Mouse (Mus musculus) heart, postnatal 10 days (tissue): ENCODE data around the gene A230050P20Rik. TPM values are rescaled to one million over a fixed set of nuclear protein-coding genes. Genes with fewer than 3 reads are reported as not detected.
A peak's percentile ranks its signal among the peaks of the same experiment; 100 is the strongest.

Experiments
- DNase-seq, 2 experiments: peaks; one replicate each; pipeline ENCODE4 v3.0.0; 2021
- intact Hi-C: fragments of 180-260 bp; cut with DNase I; formaldehyde crosslinking; loops from one replicate; pipeline ENCODE4 v1.15.1; 2025
- microRNA-seq, 2 experiments: library from miRNA; unstranded; fragments of <30 nt; microRNA quantifications; one replicate each; pipeline ENCODE4 v1.2.0; 2022
- total RNA-seq, 2 experiments: library from RNA; stranded (reverse); gene quantifications; 2 replicates each; pipeline ENCODE4 v1.2.3; 2021

The A230050P20Rik gene
- total RNA-seq, 2 experiments from 2014 or later: 6.5 to 7.2 TPM

- intact Hi-C loops: no loop called here
- no peak for DNase-seq
These were observed 23.7 kb downstream of the A230050P20Rik start for GRCm38 (mm10) chr9:20892104-20892653.

GRCm38 (mm10) chr9:20893069-20893468, 24.6 kb downstream of the A230050P20Rik start:
- no peak for DNase-seq
- intact Hi-C loops: no loop called here

DNA sequence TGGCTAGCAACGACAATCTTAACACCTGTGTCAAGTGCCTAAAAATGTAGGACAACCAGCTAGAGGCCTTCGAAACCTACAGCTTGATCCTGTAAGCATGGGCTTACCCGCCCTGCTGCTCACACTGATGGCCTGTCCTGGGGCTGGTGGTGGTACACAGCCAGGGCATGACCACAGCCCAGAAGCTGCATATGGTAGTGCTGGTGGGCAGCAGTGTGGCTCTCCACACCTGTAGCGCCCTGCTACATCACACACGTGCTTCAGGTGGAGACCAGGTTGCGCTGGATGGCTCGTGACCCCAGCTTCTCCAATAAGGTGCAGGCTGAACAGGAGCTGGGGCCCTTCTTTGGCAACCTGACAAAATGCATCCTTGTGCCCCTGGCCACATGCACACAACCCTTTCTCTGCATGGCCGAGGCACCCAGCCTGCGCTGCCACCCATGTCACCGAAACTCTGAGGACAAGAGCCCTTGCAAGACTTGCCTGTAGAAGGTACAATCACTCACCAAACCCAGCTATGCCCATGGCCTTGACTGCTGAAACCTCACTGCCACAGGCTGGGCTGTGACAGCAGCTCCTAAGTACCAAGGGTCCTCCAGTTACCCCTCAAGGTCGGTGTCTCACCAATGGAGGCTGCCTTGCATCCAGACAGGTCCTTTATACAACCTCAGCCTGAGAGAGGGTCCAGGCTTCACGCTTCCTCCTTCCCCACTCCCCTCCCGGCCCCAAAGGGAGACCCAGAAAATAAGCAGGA, 25.3 kb downstream of the A230050P20Rik start:
- intact Hi-C loops: no loop called here
- DNase-seq: no peak

GRCm38 (mm10) chr9:20894629-20895028, 26.2 kb downstream of the A230050P20Rik start:
- intact Hi-C loops: no loop called here
- no peak for DNase-seq

- intact Hi-C loops: no loop called here
- no peak for DNase-seq
These were observed 26.9 kb downstream of the A230050P20Rik start for GRCm38 (mm10) chr9:20895382-20895781.

GRCm38 (mm10) chr9:20897736-20898510, 29.5 kb downstream of the A230050P20Rik start:
- no peak for DNase-seq
- intact Hi-C loops: no loop called here

DNA sequence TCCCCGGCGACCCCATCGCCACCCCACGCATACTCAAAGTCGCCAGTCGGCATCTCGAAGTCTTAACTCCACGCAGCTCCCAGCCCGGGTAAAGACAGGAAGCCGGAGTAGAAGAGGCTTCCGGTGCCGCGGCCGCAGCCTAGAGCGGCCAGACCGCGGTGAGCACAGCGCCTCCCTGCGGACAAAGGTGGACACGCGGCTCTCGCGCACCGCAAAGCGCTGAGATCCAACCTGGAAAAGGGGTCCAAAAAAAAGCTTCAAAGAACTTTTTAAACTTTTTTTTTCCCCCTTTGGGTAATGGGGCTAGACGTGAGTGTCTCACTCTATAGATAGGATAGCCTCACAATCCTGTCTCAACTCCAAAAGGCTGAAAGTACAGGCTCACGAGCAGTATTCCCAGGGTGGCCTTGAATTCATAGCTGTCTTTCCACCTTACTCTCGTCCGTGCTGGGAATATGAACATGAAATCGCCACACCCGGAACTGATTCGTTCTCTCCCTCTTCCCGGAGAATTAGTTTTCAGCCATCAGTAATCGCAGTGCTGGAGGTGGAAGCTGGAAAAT, 30.1 kb downstream of the A230050P20Rik start, which contains the start of gene Eif3g:
TSS of gene Eif3g (minus strand) at position 113 of the 563 bp plus-strand sequence.
- intact Hi-C loops: no loop called here

DNA sequence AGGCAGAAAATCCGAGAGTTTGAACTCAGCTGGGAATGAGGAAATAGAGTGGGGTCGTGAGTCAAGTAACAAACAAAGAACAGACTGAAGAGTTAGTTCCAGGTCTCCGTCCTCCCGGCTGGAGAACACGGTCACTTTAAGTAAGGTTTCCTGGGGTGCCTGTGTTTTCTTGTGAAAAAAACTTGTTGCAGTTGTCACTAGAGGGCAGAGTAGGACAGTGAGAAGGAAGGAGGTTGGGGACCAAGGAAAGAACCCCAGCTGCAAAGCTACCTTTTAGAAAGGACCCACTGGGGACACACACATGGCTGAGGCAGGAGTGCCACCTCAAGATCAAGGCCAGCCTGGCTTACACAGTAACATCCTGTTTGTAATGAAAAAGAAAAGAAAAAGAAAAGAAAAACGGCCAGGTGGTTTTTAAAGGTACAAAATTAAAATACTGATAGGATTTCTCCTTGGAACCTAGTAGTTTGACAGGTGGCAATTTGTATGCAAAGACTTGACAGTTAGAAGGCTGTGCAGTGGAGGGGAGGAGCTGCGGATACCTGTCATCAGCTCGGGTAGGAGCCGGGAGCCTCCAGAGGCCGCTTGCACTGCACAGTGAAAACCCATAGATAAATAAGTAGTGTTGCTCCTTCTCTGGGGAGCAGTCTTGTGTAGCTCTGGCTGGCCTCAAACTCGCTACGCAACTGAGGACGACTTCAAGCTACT, 33.2 kb downstream of the A230050P20Rik start:
- intact Hi-C loops: loop anchor here (2.0 kb wide), 2 partner anchors 99 to 235 kb away; no protein-coding TSS in a partner anchor
- DNase-seq: peak; percentile 58 to 73

More for the DNA sequence above, 30.1 kb downstream of the A230050P20Rik start, which contains the start of gene Eif3g:
- DNase-seq: peak; percentile 88 to 91

GRCm38 (mm10) chr9:20902174-20902491, 33.7 kb downstream of the A230050P20Rik start:
- intact Hi-C loops: no loop called here
- DNase-seq: no peak

- intact Hi-C loops: no loop called here
- DNase-seq: peak; percentile 52 to 53
These were observed 41.5 kb downstream of the A230050P20Rik start for GRCm38 (mm10) chr9:20909948-20910347.

DNA sequence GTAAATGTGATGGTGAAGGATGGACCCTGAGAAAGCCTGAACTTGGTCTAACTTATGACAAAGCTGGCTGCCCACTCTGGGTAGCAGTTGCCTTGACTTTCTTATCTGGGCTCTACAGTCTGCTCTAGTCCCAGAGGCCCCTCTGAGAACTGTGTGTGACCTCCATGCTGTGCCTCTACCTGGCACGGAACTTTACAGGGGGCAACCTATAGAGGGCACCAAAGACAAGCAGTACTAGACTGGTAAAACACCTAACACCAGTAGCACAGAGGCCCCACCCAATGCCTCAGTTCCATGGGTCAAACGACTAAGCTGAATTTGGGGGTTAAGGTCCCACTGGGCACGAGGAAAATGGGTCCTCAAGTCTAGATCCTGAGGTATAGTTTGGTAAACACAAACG, 47.7 kb downstream of the A230050P20Rik start:
- DNase-seq: peak; percentile 22 to 23
- intact Hi-C loops: loop anchor here (5.0 kb wide), 1 partner anchor 81 kb away; no protein-coding TSS in a partner anchor

- DNase-seq: no peak
- intact Hi-C loops: no loop called here
These were observed 54.8 kb downstream of the A230050P20Rik start for GRCm38 (mm10) chr9:20923258-20923657.

Small RNAs within 50 kb of the gene (microRNA-seq; reads per million reads assigned to microRNA genes)
- 0 to 0.24 reads per million in 2 experiments for gene Mir7081

Other genes starting within 250 kb of the A230050P20Rik start
- 100 to 1,000 TPM; 221 to 248 TPM for gene Ubl5, start 225.8 kb upstream of the A230050P20Rik start, total RNA-seq
- gene Fbxl12, start 223.9 kb upstream of the A230050P20Rik start, total RNA-seq: 10 to 100 TPM; 14.3 to 17.3 TPM
- 10 to 100 TPM; 18.7 to 18.8 TPM for gene Pin1, start 216.5 kb upstream of the A230050P20Rik start, total RNA-seq
- 1 to 10 TPM in 1 of 2 experiments, under 1 TPM in 1; 0.50 to 1.2 TPM for gene Olfm2, start 122.3 kb upstream of the A230050P20Rik start, total RNA-seq
- gene Col5a3, start 53.6 kb upstream of the A230050P20Rik start, total RNA-seq: 10 to 100 TPM; 22.2 to 25.4 TPM
- not detected for gene Rdh8, start 50.1 kb upstream of the A230050P20Rik start, total RNA-seq
- 1 to 10 TPM; 1.7 to 1.8 TPM for gene Angptl6, start 11.1 kb downstream of the A230050P20Rik start, total RNA-seq
- 10 to 100 TPM; 13.2 to 13.9 TPM for gene Ppan, start 19.5 kb downstream of the A230050P20Rik start, total RNA-seq
- 100 to 1,000 TPM; 109 to 113 TPM for gene Eif3g, start 30.0 kb downstream of the A230050P20Rik start, total RNA-seq
- 10 to 100 TPM; 28.9 to 30.6 TPM for gene Dnmt1, start 91.2 kb downstream of the A230050P20Rik start, total RNA-seq
- gene S1pr2, start 108.1 kb downstream of the A230050P20Rik start, total RNA-seq: 10 to 100 TPM; 10.2 to 11.0 TPM
- 100 to 1,000 TPM; 103 to 104 TPM for gene Mrpl4, start 134.1 kb downstream of the A230050P20Rik start, total RNA-seq
- 1 to 10 TPM; 8.9 to 9.5 TPM for gene Icam1, start 147.3 kb downstream of the A230050P20Rik start, total RNA-seq
- under 1 TPM; 0.53 to 0.79 TPM for gene Icam4, start 160.7 kb downstream of the A230050P20Rik start, total RNA-seq
- gene Icam5, start 163.4 kb downstream of the A230050P20Rik start, total RNA-seq: under 1 TPM; 0.10 to 0.12 TPM
- not detected for gene Zglp1, start 198.5 kb downstream of the A230050P20Rik start, total RNA-seq
- under 1 TPM; 0.31 to 0.32 TPM for gene Gm49373, start 204.5 kb downstream of the A230050P20Rik start, total RNA-seq
- 10 to 100 TPM; 29.3 to 31.7 TPM for gene Fdx1l, start 205.0 kb downstream of the A230050P20Rik start, total RNA-seq
- under 1 TPM; 0.64 to 0.77 TPM for gene Gm38431, start 223.4 kb downstream of the A230050P20Rik start, total RNA-seq
- 10 to 100 TPM; 38.6 to 39.4 TPM for gene Raver1, start 223.4 kb downstream of the A230050P20Rik start, total RNA-seq